Mouse (Mus musculus): ENCODE data around the gene Zfp334. TPM values are rescaled to one million over a fixed set of nuclear protein-coding genes. Genes with fewer than 3 reads are reported as not detected.
A peak's percentile ranks its signal among the peaks of the same experiment; 100 is the strongest.

Gene Zfp334
- total RNA-seq, 2 experiments from 2014 or later, result not detected

- peak; percentile 97 for ATAC-seq (replicated peaks; ENCODE audit: low FRiP score, poor library complexity, severe bottlenecking)
These were observed 61.5 kb downstream of the Zfp334 start, which contains the start of gene Elmo2 for GRCm38 (mm10) chr2:165326304-165327190. Gene Elmo2, minus strand, starts transcription at chr2:165326479.

GRCm38 (mm10) chr2:165325521-165326303 is 62.3 kb downstream of the Zfp334 start:
- peak; percentile 30 for ATAC-seq (replicated peaks; ENCODE audit: low FRiP score, poor library complexity, severe bottlenecking)

Other genes with a start within 250 kb of the Zfp334 start
- gene Cdh22, start 153.4 kb downstream of the Zfp334 start, total RNA-seq (2015; ENCODE audit: low replicate concordance), result not detected in 2 replicates
- not detected in 2 replicates for gene Cdh22, start 153.4 kb downstream of the Zfp334 start, total RNA-seq (2017; ENCODE audit: low replicate concordance)
- 11.9 and 18.0 TPM in 2 replicates for gene Slc35c2, start 100.4 kb downstream of the Zfp334 start, total RNA-seq (2015; ENCODE audit: low replicate concordance)
- gene Slc35c2, start 100.4 kb downstream of the Zfp334 start, total RNA-seq (2017; ENCODE audit: low replicate concordance), result 5.2 and 10.5 TPM in 2 replicates
- 16.3 and 25.9 TPM in 2 replicates for gene Elmo2, start 61.8 kb downstream of the Zfp334 start, total RNA-seq (2015; ENCODE audit: low replicate concordance)
- 8.6 and 13.1 TPM in 2 replicates for gene Elmo2, start 61.8 kb downstream of the Zfp334 start, total RNA-seq (2017; ENCODE audit: low replicate concordance)
- gene Zfp663, start 19.5 kb downstream of the Zfp334 start, total RNA-seq (2015; ENCODE audit: low replicate concordance), result not detected in 2 replicates
- gene Zfp663, start 19.5 kb downstream of the Zfp334 start, total RNA-seq (2017; ENCODE audit: low replicate concordance), result not detected in 2 replicates
- gene Ocstamp, start 12.1 kb upstream of the Zfp334 start, total RNA-seq (2015; ENCODE audit: low replicate concordance), result not detected in 2 replicates
- not detected in 2 replicates for gene Ocstamp, start 12.1 kb upstream of the Zfp334 start, total RNA-seq (2017; ENCODE audit: low replicate concordance)
- not detected in 2 replicates for gene Slc13a3, start 85.0 kb upstream of the Zfp334 start, total RNA-seq (2015; ENCODE audit: low replicate concordance)
- gene Slc13a3, start 85.0 kb upstream of the Zfp334 start, total RNA-seq (2017; ENCODE audit: low replicate concordance), result 0.13 and 0.91 TPM in 2 replicates
- gene Trp53rka, start 105.1 kb upstream of the Zfp334 start, total RNA-seq (2015; ENCODE audit: low replicate concordance), result not detected in 2 replicates
- 1.4 and 2.9 TPM in 2 replicates for gene Trp53rka, start 105.1 kb upstream of the Zfp334 start, total RNA-seq (2017; ENCODE audit: low replicate concordance)
- gene Slc2a10, start 115.5 kb upstream of the Zfp334 start, total RNA-seq (2015; ENCODE audit: low replicate concordance), result not detected in 2 replicates
- not detected in 2 replicates for gene Slc2a10, start 115.5 kb upstream of the Zfp334 start, total RNA-seq (2017; ENCODE audit: low replicate concordance)
- not detected in 2 replicates for gene Eya2, start 206.8 kb upstream of the Zfp334 start, total RNA-seq (2015; ENCODE audit: low replicate concordance)
- gene Eya2, start 206.8 kb upstream of the Zfp334 start, total RNA-seq (2017; ENCODE audit: low replicate concordance), result 0.77 TPM in 1 of 2 replicates, not detected in the other